Mouse (Mus musculus): ENCODE data around the gene Ccdc181. TPM values are rescaled to one million over a fixed set of nuclear protein-coding genes. Genes with fewer than 3 reads are reported as not detected.
A peak's percentile ranks its signal among the peaks of the same experiment; 100 is the strongest.
"Not testable (repeated sequence)": the region's sequence is repeated elsewhere in the genome, so short reads cannot be mapped to it uniquely, and the experiment has no call there.

The Ccdc181 gene
- polyA plus RNA-seq (2016; fragmentation: Nextera tagmentation; extraction: Ambion mirVana) = 9.3 and 9.7 TPM in 2 replicates

DNA sequence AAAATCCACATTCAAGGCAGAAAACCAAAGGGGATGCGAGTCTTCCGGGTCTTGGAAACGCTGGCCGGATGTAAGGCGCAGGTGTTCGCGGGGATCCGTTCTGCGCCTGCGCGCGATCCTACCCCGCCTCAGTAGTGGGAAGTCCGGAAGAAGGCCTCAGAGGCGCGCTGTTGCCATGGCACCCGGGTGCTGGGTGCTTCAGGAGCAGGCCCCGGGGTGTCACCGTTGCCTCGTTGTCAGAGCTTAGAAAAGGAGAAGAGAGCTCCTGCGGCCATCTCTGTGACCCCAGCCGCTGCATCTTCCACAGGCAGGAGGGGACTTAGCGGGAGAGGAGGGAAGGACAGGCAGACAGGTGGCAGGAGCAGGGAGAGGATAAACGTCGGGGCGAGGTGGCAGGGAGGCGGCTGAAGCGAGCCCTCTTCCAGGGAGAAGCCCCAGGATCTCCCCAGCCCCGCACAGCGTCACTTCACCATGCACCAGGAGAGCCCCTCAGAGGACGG is at the start of gene Ccdc181:
Gene Ccdc181 (plus strand): TSS at position 131 of the 500 bp plus-strand sequence.
- Histone ChIP-seq H3K9ac (peak within 1 kb of the TSS; percentile 73), H3K4me1 (replicated peaks) (no peaks in the 10 kb centered on the region), H3K27ac (ENCODE audit: poor library complexity, severe bottlenecking) (no peak within 1 kb of the TSS; the same call in 1 of the 2 replicates), H3K4me2 (peak within 1 kb of the TSS; percentile 90), H3K4me3 (peak within 1 kb of the TSS; percentile 63), H3K36me3 (0 out of 2 replicates have a peak, but pooled peaks cover 2% of the 10 kb centered on the region), H3K27me3 (replicated peaks) (no peaks in the 10 kb centered on the region), H3K9me3 (replicated peaks) (no peaks in the 10 kb centered on the region)
- peak; percentile 99 for ATAC-seq (ENCODE audit: insufficient number of reproducible peaks, low FRiP score)
- under 1% methylated on average over 31 of the region's 31 CpGs for WGBS

DNA sequence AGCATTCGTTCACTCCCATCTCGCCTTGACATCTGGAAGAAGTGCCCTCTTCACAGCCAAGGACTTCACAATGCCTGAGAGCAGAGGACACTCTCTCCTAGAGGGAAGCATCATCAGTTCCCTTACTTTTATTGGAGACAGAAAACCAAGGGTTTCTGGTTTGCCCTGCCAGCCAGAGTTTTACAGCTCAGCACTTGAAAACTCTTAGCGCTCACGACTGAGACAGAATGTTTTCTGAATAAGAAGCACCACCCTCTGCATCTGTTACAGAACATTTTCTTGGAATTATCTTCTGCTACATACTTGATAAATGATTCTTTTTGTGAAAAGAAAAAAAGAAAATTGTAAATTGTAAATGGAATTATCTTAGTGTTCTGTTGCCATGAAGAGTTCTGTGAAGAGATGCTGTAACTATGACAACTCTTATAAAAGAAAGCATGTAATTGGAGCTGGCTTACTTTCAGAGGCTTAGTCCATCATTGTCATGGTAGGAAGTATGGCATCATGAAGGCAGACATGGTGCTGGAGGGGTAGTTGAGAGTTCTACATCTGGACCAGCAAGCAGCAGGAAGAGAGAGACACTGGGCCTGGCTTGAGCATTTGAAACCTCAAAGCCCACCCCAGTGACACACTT is 43.3 kb upstream of the Ccdc181 start:
- H3K4me3 ChIP-seq; H3K27ac ChIP-seq (ENCODE audit: poor library complexity, severe bottlenecking); H3K4me1 ChIP-seq (replicated peaks); H3K36me3 ChIP-seq; ATAC-seq (ENCODE audit: insufficient number of reproducible peaks, low FRiP score); H3K9me3 ChIP-seq (replicated peaks); H3K27me3 ChIP-seq (replicated peaks); H3K4me2 ChIP-seq; H3K9ac ChIP-seq: not testable (repeated sequence)
- 76% methylated on average over 2 of the region's 4 CpGs for WGBS

DNA sequence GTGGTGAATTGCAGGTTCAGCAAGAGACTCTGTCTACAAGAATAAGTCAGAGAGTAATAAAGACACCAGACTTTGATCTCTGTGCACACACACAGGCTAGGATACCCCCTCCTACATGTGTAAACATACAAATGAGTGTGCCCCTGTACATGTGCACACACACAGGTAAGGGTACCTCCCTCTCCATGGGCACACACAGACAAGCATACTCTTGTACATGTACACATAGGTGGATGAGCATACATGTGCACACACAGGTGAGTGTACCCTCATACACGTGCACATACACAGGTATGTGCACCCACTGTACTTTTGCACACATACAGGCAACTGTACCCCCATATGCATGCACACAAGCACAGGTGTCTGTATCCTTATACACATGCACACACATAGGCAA is 41.9 kb upstream of the Ccdc181 start:
- Histone ChIP-seq H3K4me1 (replicated peaks) (no peaks in the 10 kb centered on the region), H3K27me3 (replicated peaks) (0 out of 2 replicates have a peak, but pooled peaks cover 2% of the 10 kb centered on the region), H3K9me3 (replicated peaks) (no peaks in the 10 kb centered on the region), H3K9ac (no peak overlapping the region), H3K36me3 (no peaks in the 10 kb centered on the region), H3K4me3 (no peak overlapping the region), H3K27ac (ENCODE audit: poor library complexity, severe bottlenecking) (no peak overlapping the region), H3K4me2 (no peak overlapping the region)
- WGBS = 62% methylated on average over 1 of the region's 1 CpGs
- ATAC-seq (ENCODE audit: insufficient number of reproducible peaks, low FRiP score) = no peak

DNA sequence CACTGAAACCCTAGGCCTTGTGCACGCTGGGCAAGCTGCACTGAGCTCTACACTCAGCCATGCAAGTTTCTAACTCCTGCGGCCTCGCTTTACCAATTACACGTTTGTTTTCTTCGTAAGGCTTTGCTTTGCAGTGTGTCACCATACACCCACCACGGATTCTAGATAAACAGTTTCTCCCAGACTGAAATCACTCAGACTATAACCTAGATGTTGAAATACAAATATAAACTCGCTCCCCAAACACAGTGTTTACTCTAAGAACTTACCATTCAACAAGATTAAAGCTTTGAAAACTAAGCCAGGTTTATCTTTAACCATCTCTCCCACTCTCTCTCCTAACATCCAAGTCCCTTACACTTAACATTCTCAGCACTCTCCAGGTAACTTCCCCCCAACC is 40.3 kb upstream of the Ccdc181 start:
- H3K27me3 ChIP-seq (replicated peaks) = 0 out of 2 replicates have a peak, but pooled peaks cover 2% of the 10 kb centered on the region
- H3K27ac ChIP-seq (ENCODE audit: poor library complexity, severe bottlenecking) = no peak overlapping the region
- H3K4me1 ChIP-seq (replicated peaks) = no peaks in the 10 kb centered on the region
- no peaks in the 10 kb centered on the region for H3K9me3 ChIP-seq (replicated peaks)
- H3K4me3 ChIP-seq = no peak overlapping the region
- H3K36me3 ChIP-seq = no peaks in the 10 kb centered on the region
- WGBS = 60% methylated on average over 7 of the region's 7 CpGs
- no peak for ATAC-seq (ENCODE audit: insufficient number of reproducible peaks, low FRiP score)
- H3K9ac ChIP-seq = no peak overlapping the region
- H3K4me2 ChIP-seq = no peak overlapping the region

DNA sequence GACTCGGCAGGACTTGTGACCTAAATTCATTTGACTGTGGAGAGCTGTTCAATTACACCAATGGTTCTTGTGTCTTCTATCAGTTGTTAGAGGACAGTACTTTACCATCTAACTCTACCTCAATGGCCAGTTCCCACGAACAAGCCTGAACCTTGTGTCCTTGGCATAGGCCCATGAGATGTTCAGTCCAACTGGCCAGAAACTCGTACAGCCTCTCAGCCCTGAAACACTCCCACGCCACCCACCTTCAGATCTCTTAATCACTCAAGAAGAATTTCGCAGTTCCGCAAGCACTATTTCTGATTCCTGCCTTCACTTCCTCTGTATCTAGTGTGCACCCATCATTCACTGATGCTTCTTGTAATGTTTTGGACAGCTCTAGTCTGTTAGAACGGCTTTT is 39.3 kb upstream of the Ccdc181 start:
- no peak overlapping the region for H3K9ac ChIP-seq
- no peaks in the 10 kb centered on the region for H3K36me3 ChIP-seq
- H3K27me3 ChIP-seq (replicated peaks) = 0 out of 2 replicates have a peak, but pooled peaks cover 2% of the 10 kb centered on the region
- 55% methylated on average over 7 of the region's 7 CpGs for WGBS
- H3K4me1 ChIP-seq (replicated peaks) = no peaks in the 10 kb centered on the region
- no peak for ATAC-seq (ENCODE audit: insufficient number of reproducible peaks, low FRiP score)
- no peak overlapping the region for H3K27ac ChIP-seq (ENCODE audit: poor library complexity, severe bottlenecking)
- H3K9me3 ChIP-seq (replicated peaks) = no peaks in the 10 kb centered on the region
- H3K4me3 ChIP-seq = no peak overlapping the region
- no peak overlapping the region for H3K4me2 ChIP-seq

DNA sequence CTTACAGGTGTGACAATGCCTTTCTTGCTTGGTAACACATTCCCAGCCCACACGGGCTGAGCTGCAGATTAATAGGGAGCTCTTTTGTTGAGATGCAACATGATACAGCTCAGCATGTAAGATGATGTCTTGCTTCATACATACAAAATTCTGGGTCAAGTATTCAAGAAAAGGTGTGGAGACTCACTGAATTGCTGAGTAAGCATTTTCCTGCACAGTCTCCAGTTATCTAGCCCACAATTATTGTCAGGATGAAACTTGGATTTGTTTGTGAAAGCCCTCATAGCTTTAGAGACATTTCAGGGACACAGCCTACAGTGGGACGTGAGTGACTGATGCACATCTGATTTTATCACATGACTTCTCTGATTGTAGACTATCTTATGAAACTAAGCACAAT is 33.9 kb upstream of the Ccdc181 start:
- no peaks in the 10 kb centered on the region for H3K36me3 ChIP-seq
- ATAC-seq (ENCODE audit: insufficient number of reproducible peaks, low FRiP score) = no peak
- H3K9ac ChIP-seq = no peak overlapping the region
- 73% methylated on average over 2 of the region's 2 CpGs for WGBS
- H3K27ac ChIP-seq (ENCODE audit: poor library complexity, severe bottlenecking) = no peak overlapping the region
- H3K4me2 ChIP-seq = no peak overlapping the region
- H3K9me3 ChIP-seq (replicated peaks) = no peaks in the 10 kb centered on the region
- H3K4me3 ChIP-seq = no peak overlapping the region
- no peaks in the 10 kb centered on the region for H3K27me3 ChIP-seq (replicated peaks)
- no peaks in the 10 kb centered on the region for H3K4me1 ChIP-seq (replicated peaks)

DNA sequence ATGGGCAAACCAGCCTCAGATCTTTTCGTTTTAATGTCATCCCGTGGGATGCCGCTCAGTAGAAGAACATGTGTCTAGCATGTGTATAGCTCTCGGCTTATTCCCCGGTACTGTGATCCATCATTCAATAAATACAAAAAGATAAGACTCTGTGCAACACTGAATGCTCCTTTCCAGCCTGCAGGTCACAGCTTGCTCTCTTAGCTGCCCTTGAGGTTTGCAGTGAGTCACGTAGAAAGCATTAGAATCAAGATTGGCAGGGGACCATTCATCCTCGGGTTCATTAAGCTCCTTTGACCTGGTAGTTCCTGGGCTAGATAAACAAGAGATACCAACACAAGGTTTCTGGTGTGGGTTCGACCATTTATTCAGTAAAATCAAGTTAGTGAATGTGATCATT is 32.6 kb upstream of the Ccdc181 start:
- Histone ChIP-seq H3K4me1 (replicated peaks) (peaks cover 5% of the 10 kb centered on the region), H3K4me3 (no peak overlapping the region), H3K27ac (ENCODE audit: poor library complexity, severe bottlenecking) (no peak overlapping the region), H3K4me2 (no peak overlapping the region), H3K9ac (no peak overlapping the region), H3K36me3 (no peaks in the 10 kb centered on the region), H3K27me3 (replicated peaks) (no peaks in the 10 kb centered on the region), H3K9me3 (replicated peaks) (no peaks in the 10 kb centered on the region)
- 52% methylated on average over 8 of the region's 8 CpGs for WGBS
- no peak for ATAC-seq (ENCODE audit: insufficient number of reproducible peaks, low FRiP score)

DNA sequence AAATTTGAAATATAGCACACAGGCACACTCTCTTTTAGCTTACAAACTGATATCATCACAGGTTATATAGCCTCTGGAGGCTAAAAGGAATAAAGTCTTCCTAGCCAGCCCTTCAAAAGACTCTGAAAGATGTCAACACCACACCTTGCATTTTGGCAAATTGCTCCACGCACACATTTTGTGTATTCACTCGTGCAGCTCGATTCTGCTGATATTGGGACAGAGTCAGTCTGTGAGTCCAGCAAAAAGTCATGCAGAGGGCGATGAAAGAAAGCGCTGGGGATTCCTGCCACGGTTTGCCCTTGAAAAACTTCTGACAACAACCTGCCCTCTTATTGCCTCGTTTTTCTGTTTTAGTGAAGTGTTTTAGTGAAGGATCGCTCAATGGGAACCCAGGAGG is 27.9 kb upstream of the Ccdc181 start:
- Histone ChIP-seq H3K9me3 (replicated peaks) (no peaks in the 10 kb centered on the region), H3K27ac (ENCODE audit: poor library complexity, severe bottlenecking) (peak overlapping the region; percentile 95), H3K36me3 (no peaks in the 10 kb centered on the region), H3K4me2 (peak overlapping the region; percentile 84), H3K9ac (peak overlapping the region; percentile 63), H3K27me3 (replicated peaks) (no peaks in the 10 kb centered on the region), H3K4me3 (peak overlapping the region; percentile 63), H3K4me1 (replicated peaks) (peaks cover 23% of the 10 kb centered on the region)
- WGBS = 32% methylated on average over 8 of the region's 8 CpGs
- ATAC-seq (ENCODE audit: insufficient number of reproducible peaks, low FRiP score) = no peak

DNA sequence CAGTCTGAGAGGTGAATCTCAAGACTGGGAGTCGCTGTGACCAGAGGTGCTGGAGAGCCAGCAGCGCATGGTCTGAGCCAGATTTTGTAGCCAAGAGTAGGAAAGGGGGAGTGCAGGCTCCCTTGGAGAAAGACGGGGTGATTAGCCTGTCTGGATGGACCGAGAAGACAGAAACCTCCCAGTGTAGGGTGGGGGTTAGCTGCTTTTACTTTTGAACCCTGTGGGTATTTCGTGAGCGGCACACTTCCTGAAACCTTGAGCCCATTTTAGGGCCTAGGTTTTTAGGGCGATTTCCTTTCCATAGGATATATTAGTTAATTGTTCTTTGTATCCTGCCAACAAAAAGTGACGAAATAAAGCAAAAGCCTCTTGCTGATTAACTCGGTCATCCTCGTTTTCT is 27.4 kb upstream of the Ccdc181 start:
- Histone ChIP-seq H3K4me3 (peak overlapping the region; percentile 63), H3K4me2 (peak overlapping the region; percentile 84), H3K9me3 (replicated peaks) (no peaks in the 10 kb centered on the region), H3K36me3 (no peaks in the 10 kb centered on the region), H3K9ac (peak overlapping the region; percentile 63), H3K4me1 (replicated peaks) (peaks cover 23% of the 10 kb centered on the region), H3K27me3 (replicated peaks) (no peaks in the 10 kb centered on the region), H3K27ac (ENCODE audit: poor library complexity, severe bottlenecking) (peak overlapping the region; percentile 95)
- no peak for ATAC-seq (ENCODE audit: insufficient number of reproducible peaks, low FRiP score)
- WGBS = 11% methylated on average over 10 of the region's 10 CpGs

DNA sequence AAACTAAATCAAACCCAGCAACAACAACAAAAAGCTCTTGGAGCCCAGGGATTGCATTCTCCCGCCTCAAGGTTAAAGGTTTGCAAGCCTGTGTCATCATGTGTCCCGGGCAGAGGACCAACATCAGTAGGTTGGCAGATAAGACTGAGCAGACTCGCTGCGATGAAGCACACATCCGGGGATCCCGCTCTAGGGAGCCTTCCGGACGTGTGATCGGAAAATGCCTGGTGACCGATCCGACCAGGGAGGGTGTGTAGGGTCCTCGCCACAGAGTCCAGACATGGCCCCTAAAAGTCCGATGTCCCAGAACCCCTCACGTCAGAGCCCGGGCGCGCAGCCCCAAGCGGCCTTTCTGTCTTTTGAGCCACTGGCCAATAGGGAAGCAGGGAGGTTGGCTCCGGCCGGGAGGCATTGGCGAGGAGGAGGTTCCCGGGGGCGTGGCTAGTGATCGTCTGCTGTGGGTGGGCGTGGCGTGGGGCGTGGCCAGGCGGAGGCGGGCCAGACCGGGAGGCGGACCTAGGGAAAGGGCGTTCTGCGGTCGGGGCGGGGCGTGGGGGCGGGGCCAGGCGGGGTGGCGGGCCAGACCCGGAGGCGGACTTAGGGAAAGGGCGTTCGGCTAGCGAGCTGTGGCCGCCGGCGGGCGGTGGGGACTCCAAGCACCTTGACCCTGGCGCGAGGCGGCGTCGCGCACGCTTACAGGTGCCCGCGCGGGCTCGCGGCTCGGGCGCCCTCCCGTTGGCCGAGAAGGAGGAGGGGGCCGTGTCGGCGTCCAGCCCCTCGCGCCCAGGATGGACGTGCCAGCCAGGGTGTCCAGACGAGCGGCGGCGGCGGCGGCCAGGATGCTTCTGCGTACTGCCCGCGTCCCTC is 26.7 kb upstream of the Ccdc181 start, which contains the start of gene Slc19a2:
Gene Slc19a2 (plus strand): TSS at position 582 of the 867 bp plus-strand sequence.
- under 1% methylated on average over 73 of the region's 79 CpGs for WGBS
- Histone ChIP-seq H3K9me3 (replicated peaks) (no peaks in the 10 kb centered on the region), H3K4me3 (peak within 1 kb of the TSS; percentile 63), H3K27me3 (replicated peaks) (no peaks in the 10 kb centered on the region), H3K4me2 (peak within 1 kb of the TSS; percentile 84), H3K36me3 (no peaks in the 10 kb centered on the region), H3K9ac (peak within 1 kb of the TSS; percentile 76), H3K27ac (ENCODE audit: poor library complexity, severe bottlenecking) (peak within 1 kb of the TSS; percentile 95), H3K4me1 (replicated peaks) (peaks cover 23% of the 10 kb centered on the region)
- ATAC-seq (ENCODE audit: insufficient number of reproducible peaks, low FRiP score) = peak; percentile 97

DNA sequence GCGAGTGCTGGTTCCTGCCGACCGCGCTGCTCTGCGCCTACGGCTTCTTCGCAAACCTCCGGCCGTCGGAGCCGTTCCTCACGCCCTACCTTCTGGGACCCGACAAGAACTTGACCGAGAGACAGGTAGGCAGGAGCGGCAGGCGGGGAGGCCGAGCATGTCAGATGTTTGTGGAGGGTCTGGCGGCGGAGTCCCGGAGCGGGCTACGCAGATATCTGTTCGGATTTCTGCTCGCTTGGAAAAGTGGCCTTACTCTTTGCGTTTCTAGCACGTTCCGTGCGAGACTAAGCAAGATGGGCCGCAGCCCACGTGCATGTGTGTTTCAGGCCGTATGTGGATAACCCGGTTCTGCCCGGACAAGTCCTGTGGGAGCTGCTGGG is 26.1 kb upstream of the Ccdc181 start:
- Histone ChIP-seq H3K27ac (ENCODE audit: poor library complexity, severe bottlenecking) (peak overlapping the region; percentile 62), H3K9me3 (replicated peaks) (no peaks in the 10 kb centered on the region), H3K36me3 (no peaks in the 10 kb centered on the region), H3K4me2 (peak overlapping the region; percentile 84), H3K4me1 (replicated peaks) (peaks cover 23% of the 10 kb centered on the region), H3K4me3 (peak overlapping the region; percentile 63), H3K9ac (peak overlapping the region; percentile 76), H3K27me3 (replicated peaks) (no peaks in the 10 kb centered on the region)
- WGBS = under 1% methylated on average over 31 of the region's 33 CpGs
- ATAC-seq (ENCODE audit: insufficient number of reproducible peaks, low FRiP score) = peak; percentile 7; the same call in 1 of the 2 replicates

Measured in heart, embryonic 12.5 days (tissue).